ENCODE assay signal across 24 mouse cellular contexts in the genomic region with DNA sequence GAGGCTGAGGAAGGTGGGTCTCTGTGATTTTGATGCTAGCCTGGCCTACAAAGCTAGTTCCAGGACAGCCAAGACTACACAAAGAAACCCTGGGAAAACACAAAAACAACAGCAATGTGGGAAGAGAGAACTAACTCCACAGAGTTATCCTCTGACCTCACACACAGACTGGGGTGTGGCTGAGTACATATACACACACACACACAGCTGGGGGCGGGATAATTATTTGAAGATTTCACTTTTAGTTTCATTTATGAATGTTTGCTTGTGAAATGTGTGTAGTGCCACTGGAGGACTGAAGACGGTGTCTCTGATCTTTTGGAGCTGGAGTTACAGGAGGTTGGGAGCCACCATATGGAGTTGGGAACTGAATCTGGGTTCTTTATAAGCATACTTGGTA. TPM values are rescaled to one million over a fixed set of nuclear protein-coding genes. Genes with fewer than 3 reads are reported as not detected.
DNase-seq lines count a peak whose midpoint lies in the region; ATAC-seq and TF ChIP-seq lines count a peak whose summit lies in the region.
"Had no signal": no experiment of that assay in that cellular context is flagged by ENCODE, and none has a peak within 500 bp of the region (broad histone marks: within the 10 kb centered on the region; RNA-seq: fewer than 3 reads in every experiment).

No protein-coding gene starts in this region.

- H3K4me1 ChIP-seq in small intestine, adult 2 months (ENCODE audit: control insufficient read depth, insufficient read depth, insufficient read length, low read length), result peaks cover 5% of the 10 kb centered on the region
- no peaks in the 10 kb centered on the region for H3K4me1 ChIP-seq in midbrain, embryonic 11.5 days (ENCODE audit: control insufficient read depth, insufficient read depth, low read length)
- H3K4me1 ChIP-seq in midbrain, embryonic 14.5 days (ENCODE audit: control insufficient read depth, insufficient read depth, low read length), result no peaks in the 10 kb centered on the region
- H3K4me1 ChIP-seq: forebrain, embryonic 13.5 days; heart, embryonic 10.5 days; heart, embryonic 15.5 days; limb, embryonic 13.5 days; midbrain, embryonic 15.5 days; neural tube, embryonic 12.5 days had no signal

- no peak overlapping the region for H3K4me3 ChIP-seq in small intestine, adult 2 months (ENCODE audit: low read depth, low read length)
- H3K4me3 ChIP-seq in midbrain, embryonic 11.5 days (ENCODE audit: low read depth, low read length), result no peak overlapping the region
- H3K4me3 ChIP-seq in midbrain, embryonic 14.5 days (replicated peaks; ENCODE audit: low read depth, low read length), result no peak overlapping the region
- H3K4me3 ChIP-seq: forebrain, embryonic 13.5 days; heart, embryonic 10.5 days; heart, embryonic 15.5 days; limb, embryonic 13.5 days; midbrain, embryonic 15.5 days; neural tube, embryonic 12.5 days had no signal

- peak; percentile 36 for ATAC-seq in inflammation-experienced regulatory T-cells, adult 6 months
- no peak for ATAC-seq in midbrain, embryonic 11.5 days (ENCODE audit: low FRiP score)
- ATAC-seq in midbrain, embryonic 14.5 days (ENCODE audit: low FRiP score, low TSS enrichment), result no peak
- ATAC-seq: midbrain, embryonic 15.5 days had no signal

- H3K27ac ChIP-seq in small intestine, adult 2 months (ENCODE audit: insufficient read depth, low read depth, low read length), result peak overlapping the region; percentile 68
- no peak overlapping the region for H3K27ac ChIP-seq in midbrain, embryonic 11.5 days (ENCODE audit: low read depth, low read length)
- H3K27ac ChIP-seq in midbrain, embryonic 14.5 days (replicated peaks; ENCODE audit: low read depth, low read length), result no peak overlapping the region
- H3K27ac ChIP-seq: forebrain, embryonic 13.5 days; heart, embryonic 10.5 days; heart, embryonic 15.5 days; limb, embryonic 13.5 days; macrophage; midbrain, embryonic 15.5 days; neural tube, embryonic 12.5 days had no signal

- no peak overlapping the region for H3K9ac ChIP-seq in midbrain, embryonic 11.5 days (ENCODE audit: low read length)
- H3K9ac ChIP-seq in midbrain, embryonic 14.5 days (replicated peaks; ENCODE audit: low read length), result no peak overlapping the region
- H3K9ac ChIP-seq: forebrain, embryonic 13.5 days; heart, embryonic 15.5 days; limb, embryonic 13.5 days; midbrain, embryonic 15.5 days; neural tube, embryonic 12.5 days had no signal

- TF ChIP-seq POLR2A in small intestine, adult 2 months (IDR thresholded peaks at IDR 0.05; ENCODE audit: low read depth, low read length), result no peak

- H3K27me3 ChIP-seq in small intestine, adult 2 months (ENCODE audit: control insufficient read depth, insufficient read depth, low read length), result no peaks in the 10 kb centered on the region
- no peaks in the 10 kb centered on the region for H3K27me3 ChIP-seq in midbrain, embryonic 11.5 days (ENCODE audit: control insufficient read depth, insufficient read depth, low read length)
- H3K27me3 ChIP-seq in midbrain, embryonic 14.5 days (ENCODE audit: control insufficient read depth, insufficient read depth, low read length), result no peaks in the 10 kb centered on the region
- H3K27me3 ChIP-seq: forebrain, embryonic 13.5 days; heart, embryonic 15.5 days; limb, embryonic 13.5 days; midbrain, embryonic 15.5 days; neural tube, embryonic 12.5 days had no signal

- H3K36me3 ChIP-seq in small intestine, adult 2 months (ENCODE audit: control insufficient read depth, insufficient read depth, low read length), result no peaks in the 10 kb centered on the region
- no peaks in the 10 kb centered on the region for H3K36me3 ChIP-seq in midbrain, embryonic 11.5 days (ENCODE audit: control insufficient read depth, insufficient read depth, low read length)
- peaks cover 6% of the 10 kb centered on the region for H3K36me3 ChIP-seq in midbrain, embryonic 14.5 days (ENCODE audit: control insufficient read depth, insufficient read depth, low read length)

- no peaks in the 10 kb centered on the region for H3K9me3 ChIP-seq in midbrain, embryonic 11.5 days (ENCODE audit: control insufficient read depth, low read length)
- H3K9me3 ChIP-seq in midbrain, embryonic 14.5 days (ENCODE audit: control insufficient read depth, low read length), result no peaks in the 10 kb centered on the region
- H3K9me3 ChIP-seq: forebrain, embryonic 13.5 days; heart, embryonic 10.5 days; heart, embryonic 15.5 days; limb, embryonic 13.5 days; midbrain, embryonic 15.5 days; neural tube, embryonic 12.5 days had no signal

- TF ChIP-seq CTCF in small intestine, adult 2 months (IDR thresholded peaks at IDR 0.05; ENCODE audit: extremely low read depth, insufficient read length, insufficient replicate concordance, low read depth, low read length), result no peak

- 18% methylated on average over 2 of the region's 2 CpGs for WGBS in small intestine, adult 2 months
- WGBS in midbrain, embryonic 11.5 days, result 89% methylated on average over 2 of the region's 2 CpGs
- WGBS in midbrain, embryonic 14.5 days, result 80% methylated on average over 2 of the region's 2 CpGs

- H3K4me2 ChIP-seq in midbrain, embryonic 11.5 days, result no peak overlapping the region
- H3K4me2 ChIP-seq in midbrain, embryonic 14.5 days (ENCODE audit: low read length), result no peak overlapping the region
- H3K4me2 ChIP-seq: forebrain, embryonic 13.5 days; heart, embryonic 15.5 days; limb, embryonic 13.5 days; neural tube, embryonic 12.5 days had no signal

- DNase-seq in CD4-positive helper T cell, adult 2 months (ENCODE audit: low read depth, low spot score), result peak; percentile 56
- peak; percentile 33 for DNase-seq in CD4-positive, CD25-positive, alpha-beta regulatory T cell, adult 2 months (ENCODE audit: low read depth, low spot score)
- no peak for DNase-seq in midbrain, embryonic 11.5 days (ENCODE audit: low spot score, missing footprints)
- no peak for DNase-seq in midbrain, embryonic 14.5 days
- DNase-seq: adrenal gland, adult 8-10 months; cerebellum, adult 2 months; cerebellum, postnatal 36 days; gastrocnemius, postnatal 14 days; heart, adult 11 months; kidney, adult 2 months; kidney, postnatal 36 days; lung, postnatal 10 days; right cerebral cortex, adult 18-20 months; thymus, adult 2 months; thymus, postnatal 4 days had no signal

RNA-seq across cellular contexts. Expression of gene Yipf2, which starts 8.4 kb away (rescaled TPM):
- polyA plus RNA-seq in inflammation-experienced regulatory T-cells, adult 6 months (2017; shearing (Covaris generic)), result 10 to 100 TPM; 12.4 to 26.5 (median 18.1) TPM
- polyA plus RNA-seq in small intestine, adult 2 months (2012; rRNA removed), result 22.5 and 35.9 TPM in 2 replicates
- polyA plus RNA-seq in midbrain, embryonic 11.5 days (2014; fragmentation: Nextera tagmentation; extraction: Ambion mirVana), result 14.8 and 15.1 TPM in 2 replicates
- polyA plus RNA-seq in midbrain, embryonic 14.5 days (2014; fragmentation: Nextera tagmentation; extraction: Ambion mirVana), result 19.4 and 20.5 TPM in 2 replicates

RNA-seq across cellular contexts. Expression of gene Timm29, which starts 8.6 kb away (rescaled TPM):
- polyA plus RNA-seq in inflammation-experienced regulatory T-cells, adult 6 months (2017; shearing (Covaris generic)), result 1 to 10 TPM; 3.0 to 5.6 (median 3.4) TPM
- polyA plus RNA-seq in small intestine, adult 2 months (2012; rRNA removed), result 11.0 and 14.7 TPM in 2 replicates
- polyA plus RNA-seq in midbrain, embryonic 11.5 days (2014; fragmentation: Nextera tagmentation; extraction: Ambion mirVana), result 57.9 and 59.9 TPM in 2 replicates
- 68.8 and 86.9 TPM in 2 replicates for polyA plus RNA-seq in midbrain, embryonic 14.5 days (2014; fragmentation: Nextera tagmentation; extraction: Ambion mirVana)

RNA-seq across cellular contexts. Expression of gene Smarca4, which starts 14.9 kb away (rescaled TPM):
- 10 to 100 TPM; 24.2 to 32.7 (median 26.9) TPM for polyA plus RNA-seq in inflammation-experienced regulatory T-cells, adult 6 months (2017; shearing (Covaris generic))
- polyA plus RNA-seq in small intestine, adult 2 months (2012; rRNA removed), result 19.0 and 34.1 TPM in 2 replicates
- 126 and 136 TPM in 2 replicates for polyA plus RNA-seq in midbrain, embryonic 11.5 days (2014; fragmentation: Nextera tagmentation; extraction: Ambion mirVana)
- polyA plus RNA-seq in midbrain, embryonic 14.5 days (2014; fragmentation: Nextera tagmentation; extraction: Ambion mirVana), result 162 and 179 TPM in 2 replicates

RNA-seq across cellular contexts. Expression of gene Carm1, which starts 54.4 kb away (rescaled TPM):
- polyA plus RNA-seq in inflammation-experienced regulatory T-cells, adult 6 months (2017; shearing (Covaris generic)), result 10 to 100 TPM in 1 of 3 experiments, 1 to 10 TPM in 2; 5.3 to 11.0 (median 7.0) TPM
- 31.7 and 63.4 TPM in 2 replicates for polyA plus RNA-seq in small intestine, adult 2 months (2012; rRNA removed)
- 53.4 and 63.1 TPM in 2 replicates for polyA plus RNA-seq in midbrain, embryonic 11.5 days (2014; fragmentation: Nextera tagmentation; extraction: Ambion mirVana)
- 34.7 and 42.0 TPM in 2 replicates for polyA plus RNA-seq in midbrain, embryonic 14.5 days (2014; fragmentation: Nextera tagmentation; extraction: Ambion mirVana)

Comparison
In these comparisons a context has a peak if more than half of its experiments do, and no peak if none do; other contexts are left out.
1. DNase-seq: peak in CD4-positive helper T cell, adult 2 months (single experiment) and CD4-positive, CD25-positive, alpha-beta regulatory T cell, adult 2 months (single experiment); none in midbrain, embryonic 11.5 days (single experiment) and midbrain, embryonic 14.5 days (single experiment).